Mouse (Mus musculus): Measurements from ENCODE around the gene Sft2d2.

Gene Sft2d2

GRCm38 (mm10) chr1:165133279-165133678 is 61.0 kb downstream of the Sft2d2 start:
- DNase-seq (ENCODE audit: low read depth, low spot score): no peak

GRCm38 (mm10) chr1:165132187-165132877 is 61.9 kb downstream of the Sft2d2 start:
- DNase-seq (ENCODE audit: low read depth, low spot score): peak; percentile 64

- no peak for DNase-seq (ENCODE audit: low read depth, low spot score)
Observed at GRCm38 (mm10) chr1:165129573-165129972, 64.7 kb downstream of the Sft2d2 start.
